Mouse (Mus musculus) frontal cortex, adult (tissue): ENCODE data around the gene Park7.
A peak's percentile ranks its signal among the peaks of the same experiment; 100 is the strongest.
"Not testable (repeated sequence)": the region's sequence is repeated elsewhere in the genome, so short reads cannot be mapped to it uniquely, and the experiment has no call there.

ENCODE experiments used
- ATAC-seq: cut with Nextera tagmentation; 2 replicates; pipeline ENCODE4 v1.9.2; 2017; ENCODE audit warnings: mild to moderate bottlenecking, moderate library complexity, mixed read lengths; ENCODE audit not compliant: low TSS enrichment

Park7 gene

GRCm38 (mm10) chr4:150874416-150874815 is 39.8 kb downstream of the Park7 start:
- not testable (repeated sequence) for ATAC-seq

GRCm38 (mm10) chr4:150872681-150873080 is 41.6 kb downstream of the Park7 start:
- ATAC-seq, result no peak

- peak; percentile 70 for ATAC-seq
Observed at GRCm38 (mm10) chr4:150872139-150872651, 42.0 kb downstream of the Park7 start.

- ATAC-seq, result peak; percentile 55; the same call in 1 of the 2 replicates
Observed at GRCm38 (mm10) chr4:150871392-150872138, 42.7 kb downstream of the Park7 start.

GRCm38 (mm10) chr4:150870963-150871391 is 43.3 kb downstream of the Park7 start:
- no peak for ATAC-seq

- ATAC-seq, result no peak
Observed at GRCm38 (mm10) chr4:150869276-150870197, 44.7 kb downstream of the Park7 start.

GRCm38 (mm10) chr4:150868859-150869258 is 45.4 kb downstream of the Park7 start:
- ATAC-seq, result no peak

GRCm38 (mm10) chr4:150868161-150868560 is 46.1 kb downstream of the Park7 start:
- no peak for ATAC-seq

GRCm38 (mm10) chr4:150866494-150866893 is 47.7 kb downstream of the Park7 start:
- ATAC-seq, result peak; percentile 64; the same call in 1 of the 2 replicates

- ATAC-seq, result no peak
Observed at GRCm38 (mm10) chr4:150866069-150866468, 48.2 kb downstream of the Park7 start.

GRCm38 (mm10) chr4:150865371-150865770 is 48.9 kb downstream of the Park7 start:
- ATAC-seq, result no peak

- no peak for ATAC-seq
Observed at GRCm38 (mm10) chr4:150862626-150863375, 51.4 kb downstream of the Park7 start.

GRCm38 (mm10) chr4:150861161-150861560 is 53.1 kb downstream of the Park7 start:
- ATAC-seq, result no peak

- no peak for ATAC-seq
Observed at GRCm38 (mm10) chr4:150860526-150860925, 53.7 kb downstream of the Park7 start.

- ATAC-seq, result peak; percentile 45; the same call in 1 of the 2 replicates
Observed at GRCm38 (mm10) chr4:150855346-150855745, 58.9 kb downstream of the Park7 start.

GRCm38 (mm10) chr4:150854839-150855246 is 59.4 kb downstream of the Park7 start:
- ATAC-seq, result peak; percentile 96

- ATAC-seq, result no peak
Observed at GRCm38 (mm10) chr4:150853680-150854461, 60.4 kb downstream of the Park7 start, which contains the start of gene Errfi1. Errfi1 (plus strand) TSS chr4:150853919.

GRCm38 (mm10) chr4:150852479-150852878 is 61.8 kb downstream of the Park7 start:
- no peak for ATAC-seq

GRCm38 (mm10) chr4:150852045-150852444 is 62.2 kb downstream of the Park7 start:
- ATAC-seq, result no peak

GRCm38 (mm10) chr4:150850893-150851292 is 63.3 kb downstream of the Park7 start:
- no peak for ATAC-seq

- ATAC-seq, result no peak
Observed at GRCm38 (mm10) chr4:150849964-150850363, 64.3 kb downstream of the Park7 start.
